Comparison of ENCODE assay signal across 8 mouse cellular contexts in the genomic region with DNA sequence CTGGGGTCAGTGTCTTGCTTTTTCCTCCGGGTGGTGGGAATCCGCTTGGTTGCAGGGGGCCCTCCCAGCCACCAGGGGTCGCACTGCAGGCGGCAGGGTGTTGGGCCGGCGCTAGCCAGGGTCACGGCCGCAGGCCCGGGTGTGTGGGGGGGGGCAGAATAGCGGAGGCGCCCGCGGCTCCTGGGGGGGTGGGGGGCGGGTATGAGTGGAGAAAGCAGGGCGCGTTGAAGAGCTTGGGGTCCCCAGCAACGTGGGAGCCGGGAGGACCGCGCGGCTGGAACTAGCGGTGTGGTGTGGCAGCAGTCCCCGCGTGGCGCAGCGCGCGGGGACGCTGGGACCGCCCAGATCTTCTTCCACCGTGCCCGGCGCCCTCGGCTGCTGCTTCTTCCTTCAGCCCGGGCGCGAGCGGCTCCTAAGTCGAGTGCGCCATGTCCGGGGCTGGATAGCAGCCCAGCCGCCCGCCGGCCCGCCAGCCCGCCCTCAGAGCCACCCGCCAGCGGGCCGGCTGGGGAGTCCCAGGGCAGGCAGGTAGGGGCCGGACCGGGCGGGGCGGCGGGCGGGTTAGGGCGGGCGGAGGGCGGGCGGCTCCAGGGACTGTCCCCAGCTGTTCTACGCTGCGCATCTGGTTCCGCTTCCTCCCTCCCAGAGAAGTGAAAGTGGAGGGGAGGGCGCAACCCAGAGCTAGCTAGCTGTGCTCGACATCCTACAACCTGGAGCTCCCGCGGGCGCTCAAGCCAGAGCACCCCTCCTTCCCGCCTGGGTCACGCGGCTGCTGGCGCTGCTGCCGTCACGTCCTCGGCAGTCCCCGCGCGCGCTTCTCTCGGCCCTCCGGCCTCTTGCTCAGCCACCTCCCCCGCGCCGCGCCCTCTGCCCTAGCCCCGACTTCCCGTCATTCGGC. TPM values are rescaled to one million over a fixed set of nuclear protein-coding genes. Genes with fewer than 3 reads are reported as not detected.
DNase-seq lines count a peak whose midpoint lies in the region; ATAC-seq and TF ChIP-seq lines count a peak whose summit lies in the region.

Gene Dennd4b, plus strand, starts transcription at position 152 of the 898 bp plus-strand sequence.

- peak within 1 kb of the TSS; percentile 62 for H3K27ac ChIP-seq in cortical plate, adult 2 months (ENCODE audit: insufficient read depth, low read length)
- peak within 1 kb of the TSS; percentile 94 for H3K27ac ChIP-seq in hindbrain, postnatal 0 days
- peak within 1 kb of the TSS; percentile 98 for H3K27ac ChIP-seq in left cerebral cortex, adult 2 months
- H3K27ac ChIP-seq in macrophage = peak within 1 kb of the TSS; percentile 98

- no peaks in the 10 kb centered on the region for H3K27me3 ChIP-seq in hindbrain, postnatal 0 days (ENCODE audit: insufficient read depth, low read length)

- WGBS in hindbrain, postnatal 0 days = 2% methylated on average over 54 of the region's 87 CpGs
- under 1% methylated on average over 63 of the region's 87 CpGs for WGBS in macrophage (ENCODE audit: missing documents)

- TF ChIP-seq POLR2A in cortical plate, adult 2 months (IDR thresholded peaks at IDR 0.05; ENCODE audit: extremely low read depth, insufficient read depth, low read length) = peak; percentile 75; the same call in 1 of the 2 replicates

- peak; percentile 87 to 89 for DNase-seq in gastrocnemius, adult 8-10 months (ENCODE audit: low spot score in 2 of 2)
- peak; percentile 87 for DNase-seq in hindbrain, postnatal 0 days (ENCODE audit: low spot score)
- peak; percentile 87 to 92 for DNase-seq in left cerebral cortex, adult 2 months (ENCODE audit: extremely low spot score in 1 of 2, low spot score in 2 of 2)
- DNase-seq in retina, postnatal 7 days (ENCODE audit: low read depth, low spot score) = peak; percentile 76
- DNase-seq in urinary bladder, adult 18-20 months (ENCODE audit: low spot score in 2 of 2) = peak; percentile 81 to 84

- intact Hi-C loops in left cerebral cortex, adult 2 months (cut with DNase I) = loop anchor here (2.0 kb wide), 2 partner anchors 28 to 108 kb away; partner anchors contain the start of gene Gatad2b

- TF ChIP-seq CTCF in cortical plate, adult 2 months (IDR thresholded peaks at IDR 0.05; ENCODE audit: extremely low read depth, insufficient read depth, low read length) = peak; percentile 57
- peak; percentile 89 for TF ChIP-seq CTCF in hindbrain, postnatal 0 days (IDR thresholded peaks at IDR 0.05; ENCODE audit: low read depth)
- TF ChIP-seq CTCF in left cerebral cortex, adult 2 months (IDR thresholded peaks at IDR 0.05) = peak; percentile 84

- H3K9me3 ChIP-seq in hindbrain, postnatal 0 days (ENCODE audit: low read length) = no peaks in the 10 kb centered on the region

- H3K9ac ChIP-seq in hindbrain, postnatal 0 days (replicated peaks; ENCODE audit: low read length) = peak within 1 kb of the TSS; percentile 80

- peak; percentile 86 for ATAC-seq in activated CD4-positive, CD25-positive, alpha-beta regulatory T cell, adult 4 months
- peak; percentile 85 for ATAC-seq in hindbrain, postnatal 0 days

- peaks cover 40% of the 10 kb centered on the region for H3K79me2 ChIP-seq in macrophage (ENCODE audit: inconsistent target)

- peaks cover 1% of the 10 kb centered on the region; the same call in 1 of the 2 replicates for H3K4me1 ChIP-seq in cortical plate, adult 2 months (ENCODE audit: control insufficient read depth, insufficient read depth, low read length)
- no peaks in the 10 kb centered on the region for H3K4me1 ChIP-seq in hindbrain, postnatal 0 days (ENCODE audit: insufficient read depth, low read length)

- peaks cover 35% of the 10 kb centered on the region for H3K36me3 ChIP-seq in hindbrain, postnatal 0 days (ENCODE audit: insufficient read depth, low read length)
- H3K36me3 ChIP-seq in macrophage (ENCODE audit: inconsistent target) = peaks cover 52% of the 10 kb centered on the region

- H3K4me2 ChIP-seq in hindbrain, postnatal 0 days (ENCODE audit: low read depth, low read length) = peak within 1 kb of the TSS; percentile 85

- peak within 1 kb of the TSS; percentile 63 for H3K4me3 ChIP-seq in cortical plate, adult 2 months (ENCODE audit: insufficient read depth, low read length)
- peak within 1 kb of the TSS; percentile 68 for H3K4me3 ChIP-seq in hindbrain, postnatal 0 days (ENCODE audit: low read length)
- peak within 1 kb of the TSS; percentile 97 for H3K4me3 ChIP-seq in left cerebral cortex, adult 2 months
- peak within 1 kb of the TSS; percentile 79 for H3K4me3 ChIP-seq in macrophage (ENCODE audit: inconsistent target)

RNA-seq across cellular contexts. Expression of gene Dennd4b, which starts in this region (rescaled TPM):
- polyA plus RNA-seq in activated CD4-positive, CD25-positive, alpha-beta regulatory T cell, adult 4 months (2017; shearing (Covaris generic)) = 10 to 100 TPM; 15.8 to 25.5 TPM
- 40.4 and 47.3 TPM in 2 replicates for polyA plus RNA-seq in cortical plate, adult 2 months (2012; rRNA removed)
- 100 to 1,000 TPM in 1 of 4 experiments, 10 to 100 TPM in 3; 76.0 to 106 (median 85.8) TPM for total RNA-seq in gastrocnemius, adult 8-10 months (2022)
- 38.8 and 48.4 TPM in 2 replicates for total RNA-seq in hindbrain, postnatal 0 days (2014; rRNA removed)
- polyA plus RNA-seq in hindbrain, postnatal 0 days (2015; fragmentation: Nextera tagmentation; extraction: Ambion mirVana) = 5.4 and 5.9 TPM in 2 replicates
- 10 to 100 TPM; 35.0 to 36.7 TPM for total RNA-seq in left cerebral cortex, adult 2 months (2021)
- 100 to 1,000 TPM; 169 to 514 (median 283) TPM for total RNA-seq in macrophage (2018; cell fraction: chromatin; rRNA removed)
- total RNA-seq in macrophage (2018; cell fraction: cytosol; rRNA removed) = 10 to 100 TPM; 38.9 to 75.0 (median 53.6) TPM
- total RNA-seq in macrophage (2018; cell fraction: nucleus; rRNA removed) = 100 to 1,000 TPM; 112 to 289 (median 167) TPM
- 25.4 to 40.1 TPM (median 34.8 TPM) in 3 replicates for polyA plus RNA-seq in macrophage (2018)

Comparison
In these comparisons a context has a peak if more than half of its experiments do, and no peak if none do; other contexts are left out.
1. Peak in every context shown above with its lines: DNase-seq, ATAC-seq, H3K4me3 ChIP-seq and H3K27ac ChIP-seq.